Mouse (Mus musculus) stomach, postnatal 0 days (tissue): ENCODE results near the gene Trak2. TPM values are rescaled to one million over a fixed set of nuclear protein-coding genes. Genes with fewer than 3 reads are reported as not detected.
"Not testable (repeated sequence)": the region's sequence is repeated elsewhere in the genome, so short reads cannot be mapped to it uniquely, and the experiment has no call there.

Experiments
- ATAC-seq: fragments of 200-750 bp; cut with Nextera tagmentation; 2 replicates; pipeline ENCODE4 v1.8.0; 2017; ENCODE audit not compliant: low FRiP score, low TSS enrichment
- DNase-seq: peaks from one replicate; pipeline ENCODE4 v3.0.0-alpha.2; 2016; ENCODE audit warnings: low spot score
- H3K27ac ChIP-seq: fragments of 300-500 bp; sonication (generic); replicated peaks from 2 replicates; pipeline ENCODE4 v1.5.1; 2014; ENCODE audit warnings: mild to moderate bottlenecking, control low read depth
- H3K27me3 ChIP-seq: fragments of 300-500 bp; sonication (generic); 2 replicates; pipeline ENCODE4 v1.6.1; 2014; ENCODE audit warnings: low read length; ENCODE audit not compliant: control insufficient read depth, insufficient read depth
- H3K36me3 ChIP-seq: fragments of 300-500 bp; sonication (generic); 2 replicates; pipeline ENCODE4 v1.6.1; 2014; ENCODE audit warnings: low read length, mixed read lengths; ENCODE audit not compliant: control insufficient read depth, insufficient read depth
- H3K4me1 ChIP-seq: fragments of 300-500 bp; sonication (generic); replicated peaks from 2 replicates; pipeline ENCODE4 v1.6.1; 2014; ENCODE audit warnings: antibody characterized with exemption; ENCODE audit not compliant: control insufficient read depth, insufficient read depth
- H3K4me2 ChIP-seq: fragments of 300-500 bp; sonication (generic); replicated peaks from 2 replicates; pipeline ENCODE4 v1.6.1; 2014; ENCODE audit warnings: low read depth, mild to moderate bottlenecking, control low read depth, moderate library complexity
- H3K4me3 ChIP-seq: fragments of 300-500 bp; sonication (generic); 2 replicates; pipeline ENCODE4 v1.5.1; 2014; ENCODE audit warnings: low read depth, low read length, control low read depth
- H3K9ac ChIP-seq: fragments of 300-500 bp; sonication (generic); 2 replicates; pipeline ENCODE4 v1.6.1; 2014; ENCODE audit warnings: mild to moderate bottlenecking, low read length, control low read depth, mixed read lengths
- H3K9me3 ChIP-seq: fragments of 300-500 bp; sonication (generic); 2 replicates; pipeline ENCODE4 v1.6.1; 2016; ENCODE audit warnings: low read length; ENCODE audit not compliant: control insufficient read depth
- CTCF ChIP-seq: IDR thresholded peaks from 2 replicates; pipeline ENCODE4 v1.5.1; 2016; ENCODE audit warnings: antibody characterized with exemption, low read depth, mild to moderate bottlenecking, moderate library complexity
- EP300 ChIP-seq: optimal IDR thresholded peaks from 2 replicates; pipeline ENCODE3; 2016; ENCODE audit warnings: antibody characterized with exemption
- WGBS: fragments of 180-500 bp; shearing (Covaris S2); extraction: QIAGEN DNeasy Blood & Tissue Kit; methylation state at CpG from one replicate; pipeline ENCODE4 v1.1.7; 2014; 5-methylcytosine and 5-hydroxymethylcytosine counted together
- polyA plus RNA-seq: library from polyadenylated mRNA; unstranded; fragments of >200 nt; fragmentation: Nextera tagmentation; extraction: Ambion mirVana; gene quantifications from 2 replicates; pipeline ENCODE4 v1.2.1, GENCODE M21; 2015

Trak2 gene
- polyA plus RNA-seq, 1 experiment from 2014 or later: 8.7 TPM

- H3K27me3 ChIP-seq: no peaks in the 10 kb centered on the region
- no peak overlapping the region for H3K4me2 ChIP-seq
- H3K9ac ChIP-seq: no peak overlapping the region
- DNase-seq: no peak
- no peaks in the 10 kb centered on the region for H3K4me1 ChIP-seq
- no peak overlapping the region for H3K4me3 ChIP-seq
- no peak for TF ChIP-seq CTCF
- TF ChIP-seq EP300: no peak
- H3K9me3 ChIP-seq: no peaks in the 10 kb centered on the region
- no peak overlapping the region for H3K27ac ChIP-seq
- ATAC-seq: no peak
- H3K36me3 ChIP-seq: no peaks in the 10 kb centered on the region
These were observed 10.4 kb downstream of the Trak2 start for GRCm38 (mm10) chr1:58962865-58963264.

GRCm38 (mm10) chr1:58962418-58962817 lies 10.8 kb downstream of the Trak2 start:
- TF ChIP-seq CTCF: no peak
- no peak for TF ChIP-seq EP300
- Histone ChIP-seq H3K4me3 (no peak overlapping the region), H3K9ac (no peak overlapping the region), H3K36me3 (no peaks in the 10 kb centered on the region), H3K4me1 (no peaks in the 10 kb centered on the region), H3K9me3 (no peaks in the 10 kb centered on the region), H3K4me2 (no peak overlapping the region), H3K27me3 (no peaks in the 10 kb centered on the region), H3K27ac (no peak overlapping the region)
- 68% methylated on average over 5 of the region's 5 CpGs for WGBS
- no peak for DNase-seq
- no peak for ATAC-seq

DNA sequence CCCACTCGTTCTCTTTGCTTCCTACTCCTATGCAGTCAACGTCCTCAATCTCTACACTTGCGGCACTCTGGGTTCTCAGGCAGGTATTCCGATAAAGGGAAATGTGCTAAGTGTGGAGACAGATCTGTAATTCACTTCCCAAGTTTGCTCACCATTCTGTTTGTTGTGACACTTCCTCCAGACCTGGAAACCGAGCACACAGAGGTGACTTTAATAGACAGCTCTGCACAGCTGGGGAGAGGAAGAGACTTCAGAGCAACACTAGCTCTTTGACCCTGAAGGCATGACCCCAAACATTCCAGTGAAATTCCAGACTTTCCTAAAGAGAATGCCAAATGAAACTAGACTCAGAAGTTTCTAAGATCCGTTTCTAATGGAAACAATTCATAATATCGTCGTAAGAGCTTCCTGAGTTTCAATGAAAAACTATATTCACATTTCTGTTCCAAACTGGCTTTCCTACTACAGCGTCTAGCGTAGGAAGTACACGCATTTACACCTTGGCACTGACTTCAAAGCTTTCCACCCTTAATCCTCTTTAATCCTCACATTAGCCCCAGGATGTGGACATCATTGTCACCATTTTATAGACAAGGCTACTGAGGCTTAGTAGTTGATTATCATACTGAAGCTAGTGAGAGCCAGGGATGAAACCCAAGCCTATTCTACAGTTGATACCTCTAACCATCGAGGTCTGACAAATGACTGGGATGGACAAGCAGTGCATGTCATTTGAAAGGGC lies 11.9 kb downstream of the Trak2 start:
- TF ChIP-seq EP300: no peak
- no peak for TF ChIP-seq CTCF
- ATAC-seq (no peak), DNase-seq (peak; percentile 8)
- Histone ChIP-seq H3K27ac (no peak overlapping the region), H3K36me3 (no peaks in the 10 kb centered on the region), H3K4me1 (no peaks in the 10 kb centered on the region), H3K9me3 (no peaks in the 10 kb centered on the region), H3K4me2 (no peak overlapping the region), H3K27me3 (no peaks in the 10 kb centered on the region), H3K9ac (no peak overlapping the region), H3K4me3 (no peak overlapping the region)
- 40% methylated on average over 12 of the region's 12 CpGs for WGBS

- Histone ChIP-seq H3K36me3 (no peaks in the 10 kb centered on the region), H3K9me3 (no peaks in the 10 kb centered on the region), H3K4me2 (no peak overlapping the region), H3K4me3 (no peak overlapping the region), H3K27me3 (no peaks in the 10 kb centered on the region), H3K9ac (no peak overlapping the region), H3K4me1 (no peaks in the 10 kb centered on the region), H3K27ac (no peak overlapping the region)
- TF ChIP-seq CTCF (no peak), EP300 (no peak)
- peak; percentile 5 for DNase-seq
- 87% methylated on average over 2 of the region's 2 CpGs for WGBS
- no peak for ATAC-seq
These were observed 13.5 kb downstream of the Trak2 start for GRCm38 (mm10) chr1:58959682-58960081.

- H3K4me2 ChIP-seq, ATAC-seq, H3K27ac ChIP-seq, H3K9me3 ChIP-seq, H3K36me3 ChIP-seq, H3K9ac ChIP-seq, H3K27me3 ChIP-seq, H3K4me3 ChIP-seq, H3K4me1 ChIP-seq: not testable (repeated sequence)
- DNase-seq: peak; percentile 5
- 75% methylated on average over 16 of the region's 16 CpGs for WGBS
These were observed 14.3 kb downstream of the Trak2 start for GRCm38 (mm10) chr1:58958789-58959526.

- no peaks in the 10 kb centered on the region for H3K36me3 ChIP-seq
These were observed 15.3 kb downstream of the Trak2 start for GRCm38 (mm10) chr1:58957931-58958330.

More at GRCm38 (mm10) chr1:58957931-58958330, 15.3 kb downstream of the Trak2 start:
- Histone ChIP-seq H3K9ac (no peak overlapping the region), H3K4me3 (no peak overlapping the region), H3K27me3 (no peaks in the 10 kb centered on the region), H3K4me1 (no peaks in the 10 kb centered on the region), H3K9me3 (no peaks in the 10 kb centered on the region), H3K4me2 (no peak overlapping the region), H3K27ac (no peak overlapping the region)
- ATAC-seq (no peak), DNase-seq (peak; percentile 11)
- 49% methylated on average over 2 of the region's 2 CpGs for WGBS
- TF ChIP-seq EP300: no peak
- no peak for TF ChIP-seq CTCF
